Mouse (Mus musculus): ENCODE measurements around the gene Myo5a. TPM values are rescaled to one million over a fixed set of nuclear protein-coding genes. Genes with fewer than 3 reads are reported as not detected.
A peak's percentile ranks its signal among the peaks of the same experiment; 100 is the strongest.

The Myo5a gene
- total RNA-seq (2022) = 10 to 100 TPM; 10.6 to 14.9 (median 13.0) TPM

DNA sequence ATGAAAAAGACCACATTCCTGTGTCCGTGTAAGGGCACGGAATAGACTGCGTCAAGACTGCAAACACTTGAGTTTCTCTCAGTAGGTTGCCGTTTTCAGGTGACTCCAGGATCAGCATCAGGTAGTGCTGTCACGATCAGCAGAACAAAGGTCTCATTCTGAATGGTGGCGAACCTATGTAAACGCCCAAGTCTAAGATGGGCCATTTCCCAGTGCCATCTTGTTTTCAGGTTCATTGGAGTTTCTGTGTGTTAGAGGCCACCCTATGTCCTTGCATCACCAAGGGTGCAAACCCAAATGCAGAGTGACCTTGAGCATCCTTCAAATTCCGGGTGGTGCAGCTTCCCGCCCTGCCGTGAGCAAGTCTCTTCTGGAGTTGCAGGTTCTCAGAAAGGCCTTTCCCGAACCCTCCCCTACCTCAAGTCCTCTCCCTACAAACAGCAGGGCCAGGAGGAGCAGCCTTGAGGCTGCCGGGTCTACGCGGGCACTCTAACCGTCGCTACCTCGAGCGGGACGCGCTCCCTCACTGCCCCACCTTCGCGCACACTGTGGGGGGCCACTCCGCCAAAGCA is at the start of gene Myo5a:
Myo5a (plus strand) TSS at position 559 of the 572 bp plus-strand sequence.
- no peak for DNase-seq (ENCODE audit: low spot score in 2 of 2)

DNA sequence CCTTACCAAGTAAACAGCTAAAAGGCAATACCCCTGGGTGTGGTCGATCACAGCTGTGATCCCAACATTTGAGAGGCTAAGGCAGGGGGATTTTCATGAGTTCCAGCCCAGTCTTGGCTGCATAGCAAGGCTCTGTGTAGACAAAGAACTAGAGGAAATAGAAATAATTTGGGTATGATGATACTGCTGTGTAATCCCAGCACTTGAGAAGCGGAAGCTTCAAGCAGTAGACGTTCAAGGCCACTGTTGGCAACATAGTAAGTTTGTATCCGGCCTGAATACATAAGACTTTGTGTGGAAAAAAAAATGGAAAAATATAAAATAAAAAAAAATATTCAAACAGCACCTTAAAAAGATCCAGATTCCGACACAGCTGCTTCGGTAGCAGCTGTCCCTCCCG is 48.3 kb upstream of the Myo5a start:
- DNase-seq (ENCODE audit: low spot score in 2 of 2) = no peak

GRCm38 (mm10) chr9:75023150-75023894 is 47.5 kb upstream of the Myo5a start:
- no peak for DNase-seq (ENCODE audit: low spot score in 2 of 2)

- no peak for DNase-seq (ENCODE audit: low spot score in 2 of 2)
Measured at GRCm38 (mm10) chr9:75024089-75024488, 46.7 kb upstream of the Myo5a start.

- DNase-seq (ENCODE audit: low spot score in 2 of 2) = no peak
Measured at GRCm38 (mm10) chr9:75025689-75026088, 45.1 kb upstream of the Myo5a start.

- no peak for DNase-seq (ENCODE audit: low spot score in 2 of 2)
Measured at GRCm38 (mm10) chr9:75032408-75032807, 38.4 kb upstream of the Myo5a start.

DNA sequence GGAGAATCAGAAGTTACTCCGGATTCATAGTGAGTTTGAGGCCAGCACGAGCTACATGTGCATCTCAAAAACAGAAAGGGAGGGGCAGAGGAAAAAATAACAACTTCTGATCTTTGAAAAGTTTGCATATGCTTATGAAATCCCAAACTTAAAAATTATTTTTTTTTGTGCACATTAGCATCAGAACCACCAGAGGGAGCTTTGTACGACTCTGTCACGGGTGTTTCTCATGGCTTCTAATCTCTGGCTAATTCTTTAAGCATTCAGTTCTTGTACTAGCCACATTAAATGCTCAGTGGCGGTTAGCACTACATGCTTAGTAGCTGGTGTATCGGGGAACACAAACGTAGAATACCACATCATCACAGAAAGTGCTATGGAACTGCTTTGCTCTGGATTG is 37.7 kb upstream of the Myo5a start:
- no peak for DNase-seq (ENCODE audit: low spot score in 2 of 2)

GRCm38 (mm10) chr9:75034691-75035090 is 36.1 kb upstream of the Myo5a start:
- DNase-seq (ENCODE audit: low spot score in 2 of 2) = no peak

GRCm38 (mm10) chr9:75035944-75036343 is 34.9 kb upstream of the Myo5a start:
- no peak for DNase-seq (ENCODE audit: low spot score in 2 of 2)

- DNase-seq (ENCODE audit: low spot score in 2 of 2) = peak; percentile 63 to 77
Measured at GRCm38 (mm10) chr9:75037451-75038356, 33.1 kb upstream of the Myo5a start, which contains the start of gene Arpp19. Gene Arpp19, plus strand, starts transcription at chr9:75037614.

DNA sequence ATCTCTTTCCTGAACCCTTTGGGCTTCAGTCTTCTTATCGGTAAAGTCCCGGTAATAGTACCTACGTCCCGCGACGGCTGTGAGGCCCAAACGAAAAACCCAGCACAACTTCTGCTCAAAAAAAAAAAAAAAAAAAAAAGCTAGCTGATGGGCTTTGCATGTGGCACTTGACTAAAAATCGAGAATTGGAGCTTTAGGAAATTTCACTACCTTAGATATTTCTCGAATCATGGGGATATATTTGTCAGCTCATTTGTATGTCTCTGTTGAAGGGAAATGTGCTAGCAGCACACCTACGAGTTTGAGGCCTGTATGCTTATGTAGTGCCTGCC is 32.5 kb upstream of the Myo5a start:
- no peak for DNase-seq (ENCODE audit: low spot score in 2 of 2)

DNA sequence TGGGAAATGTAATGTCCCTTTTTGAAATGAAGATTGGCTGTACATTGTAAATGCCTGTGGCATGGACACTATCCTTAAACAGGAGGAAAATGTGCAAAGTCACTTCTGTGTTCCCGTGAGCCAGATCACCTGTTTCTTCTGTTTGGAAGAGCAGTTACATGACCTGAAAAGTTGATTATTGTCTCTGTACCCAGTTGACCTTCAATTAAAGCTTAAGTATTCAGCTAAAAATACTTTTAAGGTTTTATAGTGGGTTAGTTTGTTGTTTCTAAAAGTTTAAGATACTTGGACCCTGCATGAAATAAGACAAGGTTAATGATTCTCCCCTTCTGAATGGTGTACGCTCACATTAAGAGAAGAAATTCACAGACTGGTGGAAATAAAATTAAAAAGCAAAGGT is 30.2 kb upstream of the Myo5a start:
- DNase-seq (ENCODE audit: low spot score in 2 of 2) = no peak

GRCm38 (mm10) chr9:75041840-75042525 is 28.8 kb upstream of the Myo5a start:
- DNase-seq (ENCODE audit: low spot score in 2 of 2) = no peak

- DNase-seq (ENCODE audit: low spot score in 2 of 2) = no peak
Measured at GRCm38 (mm10) chr9:75043191-75043590, 27.6 kb upstream of the Myo5a start.

DNA sequence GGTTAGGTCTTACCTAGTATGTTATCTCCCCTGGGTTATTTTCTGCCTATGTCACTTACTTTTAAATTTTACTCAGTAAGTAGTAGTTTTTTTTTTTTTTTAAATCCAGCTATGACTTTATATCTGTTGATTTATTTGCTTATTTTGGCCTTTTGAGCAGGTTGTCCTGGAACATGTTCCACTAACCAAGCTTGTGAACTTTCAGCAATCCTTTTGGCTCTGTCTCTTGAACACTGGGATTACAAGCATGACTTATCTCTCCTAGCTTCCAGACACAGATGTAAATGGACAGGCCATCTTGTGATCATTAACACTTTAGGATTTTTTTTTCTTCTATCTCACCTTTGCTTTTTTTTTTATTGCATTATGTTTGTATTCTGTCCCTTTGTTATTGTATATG is 23.7 kb upstream of the Myo5a start:
- no peak for DNase-seq (ENCODE audit: low spot score in 2 of 2)

GRCm38 (mm10) chr9:75049100-75049499 is 21.7 kb upstream of the Myo5a start:
- no peak for DNase-seq (ENCODE audit: low spot score in 2 of 2)

GRCm38 (mm10) chr9:75050003-75050402 is 20.8 kb upstream of the Myo5a start:
- DNase-seq (ENCODE audit: low spot score in 2 of 2) = peak; percentile 47 to 62

DNA sequence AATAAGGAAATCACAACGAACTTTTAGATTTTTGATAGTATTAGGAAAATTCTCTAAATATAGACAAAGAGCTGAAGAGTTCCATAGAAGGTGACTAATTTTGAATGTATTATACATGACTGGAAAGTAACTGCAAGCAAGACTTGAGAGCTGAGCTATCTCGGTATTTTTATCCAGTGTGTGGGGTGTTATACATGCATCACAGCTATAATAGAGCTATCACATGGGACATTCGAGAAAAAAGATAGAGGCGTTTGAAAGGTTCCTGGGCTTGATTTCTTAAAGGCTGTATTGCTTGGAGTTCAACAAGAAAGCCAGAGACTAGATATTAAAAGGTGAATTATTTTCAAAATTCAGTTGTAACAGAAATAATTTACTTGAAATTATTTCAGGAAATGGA is 19.0 kb upstream of the Myo5a start:
- DNase-seq (ENCODE audit: low spot score in 2 of 2) = no peak

DNA sequence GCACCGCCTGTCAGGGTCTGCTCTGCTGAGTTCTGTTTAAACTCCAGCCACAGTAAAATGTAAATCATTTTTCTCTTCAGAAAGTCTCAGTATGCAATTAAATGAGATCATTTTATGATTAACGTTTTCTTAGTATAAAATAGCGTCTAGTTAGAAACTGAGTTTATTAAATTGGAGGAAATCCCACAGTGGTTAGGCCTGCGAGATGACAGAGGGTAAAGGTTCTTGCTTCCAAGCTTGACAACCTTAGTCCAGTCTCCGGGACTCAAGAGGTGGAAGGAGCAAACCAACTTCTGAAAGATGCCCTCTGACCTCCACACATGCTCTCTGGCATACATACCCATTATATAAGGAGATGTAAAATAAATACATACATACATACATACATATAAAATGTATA is 15.8 kb upstream of the Myo5a start:
- DNase-seq (ENCODE audit: low spot score in 2 of 2) = no peak

GRCm38 (mm10) chr9:75064678-75065331 is 6.0 kb upstream of the Myo5a start:
- no peak for DNase-seq (ENCODE audit: low spot score in 2 of 2)

Data from gastrocnemius, adult 8-10 months (tissue).